Mouse (Mus musculus): ENCODE measurements at regions not wholly inside any gene's neighbourhood (a gene's known extent, or its start where the extent isn't known, plus 50 kb on each side); places are given as distances from the start of the nearest gene placed in this dataset.
"Not testable (repeated sequence)": the region's sequence is repeated elsewhere in the genome, so short reads cannot be mapped to it uniquely, and the experiment has no call there.

DNA sequence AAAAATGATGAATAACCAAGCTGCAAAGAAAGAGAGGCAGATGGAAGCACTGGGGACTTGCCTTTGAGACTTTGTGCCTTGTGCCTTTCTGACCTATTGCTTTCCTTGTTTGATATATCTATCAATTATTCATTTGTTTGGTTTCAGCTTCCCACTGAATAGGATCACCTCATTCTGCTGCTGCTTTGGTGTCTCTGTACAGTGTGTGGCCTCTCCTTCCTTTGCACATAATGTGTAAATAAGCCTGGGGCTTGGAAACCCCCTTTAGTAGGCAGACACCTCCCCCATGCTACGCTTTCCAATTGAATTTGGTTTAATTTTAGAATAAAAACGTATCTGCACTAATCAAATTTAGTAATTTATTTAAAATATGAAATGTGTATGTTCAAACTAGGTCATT is 112.8 kb upstream of the Cwc22 start:
- no peak for DNase-seq

DNA sequence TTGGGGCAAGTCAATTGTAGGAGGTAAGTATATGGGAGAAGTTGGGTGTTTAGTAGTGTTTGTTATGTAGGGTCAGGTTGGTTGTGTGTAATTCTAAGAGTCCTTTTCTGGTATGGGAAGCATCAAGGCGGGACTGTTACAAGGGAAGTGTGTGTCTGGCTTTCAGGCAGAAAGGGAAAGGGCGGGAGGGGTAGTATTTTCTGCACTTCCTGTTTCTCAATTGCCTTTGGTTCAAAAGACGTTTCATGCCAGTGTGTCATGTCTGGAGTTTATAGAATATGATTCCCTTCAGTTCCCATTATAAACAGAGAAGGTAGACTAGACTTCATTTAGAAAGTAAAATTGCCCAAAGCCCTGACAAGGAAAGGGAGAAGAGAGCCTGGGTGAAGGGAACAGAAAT is 107.7 kb upstream of the Cwc22 start:
- no peak for DNase-seq

DNA sequence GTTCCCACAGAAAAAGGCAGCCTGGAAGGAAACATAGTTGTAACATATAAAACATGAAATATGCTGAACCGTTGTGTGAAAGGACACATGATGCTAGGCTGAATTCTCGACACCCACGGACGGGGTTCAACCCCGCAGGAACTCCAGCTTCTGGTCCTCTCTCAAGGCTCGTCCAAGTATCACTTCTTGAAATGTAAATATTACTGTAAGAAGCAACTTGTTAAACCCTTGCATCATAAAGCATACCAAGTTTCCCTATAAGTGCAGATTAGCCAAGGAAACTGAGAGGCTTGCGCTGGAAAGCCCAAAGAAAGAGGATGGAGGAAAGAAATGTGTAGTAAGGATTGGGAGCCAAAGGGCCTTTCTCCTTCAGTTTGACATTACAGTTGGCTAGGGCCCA is 104.4 kb upstream of the Cwc22 start:
- DNase-seq = no peak

DNA sequence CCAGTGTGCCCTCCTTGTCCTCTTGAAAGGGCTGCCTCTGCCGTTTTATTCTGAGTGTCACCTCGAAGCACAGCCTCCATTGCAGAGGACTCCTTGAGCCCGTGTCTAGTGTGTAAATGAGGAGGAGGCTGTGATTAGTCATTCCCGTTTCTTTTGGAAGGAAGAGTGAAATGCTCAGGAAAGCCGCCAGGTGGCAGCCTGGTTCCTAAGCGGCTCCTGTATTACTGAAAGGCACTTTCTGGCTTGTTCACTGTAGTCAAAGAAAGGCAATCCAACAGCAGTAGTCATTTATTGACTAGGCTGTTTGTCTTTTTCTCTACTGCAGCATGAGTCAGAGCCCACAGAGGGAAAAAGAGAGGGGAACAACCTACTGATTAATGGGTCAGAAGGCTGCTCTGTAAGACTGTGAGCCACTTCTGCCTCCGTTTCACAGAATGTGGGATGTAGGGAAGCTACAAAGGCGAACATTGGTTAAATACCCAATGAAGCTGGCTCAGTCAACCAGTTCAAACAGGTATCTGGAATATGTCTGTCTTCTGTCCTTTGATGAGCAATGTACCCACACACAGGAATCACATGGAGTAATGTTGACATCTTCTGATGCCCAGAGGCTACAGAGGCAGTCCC is 103.2 kb upstream of the Cwc22 start:
- peak; percentile 76 to 78 for DNase-seq

DNA sequence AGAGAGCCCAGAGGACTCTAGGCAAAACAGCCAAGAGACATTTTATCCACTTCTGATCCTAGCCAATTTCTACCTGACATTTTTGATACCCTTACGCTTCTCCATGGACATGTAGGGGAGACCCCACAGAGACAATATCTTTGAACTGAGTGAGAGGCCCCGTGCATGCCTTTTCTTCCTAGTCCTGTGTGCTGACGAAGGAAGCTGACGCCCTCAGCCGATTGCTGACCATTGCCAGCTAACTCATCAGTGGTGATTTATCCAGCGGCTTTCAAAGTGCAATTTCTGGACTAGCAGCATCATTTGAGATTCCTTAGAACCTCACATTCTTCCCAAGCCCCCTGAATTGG is 102.5 kb upstream of the Cwc22 start:
- no peak for DNase-seq

DNA sequence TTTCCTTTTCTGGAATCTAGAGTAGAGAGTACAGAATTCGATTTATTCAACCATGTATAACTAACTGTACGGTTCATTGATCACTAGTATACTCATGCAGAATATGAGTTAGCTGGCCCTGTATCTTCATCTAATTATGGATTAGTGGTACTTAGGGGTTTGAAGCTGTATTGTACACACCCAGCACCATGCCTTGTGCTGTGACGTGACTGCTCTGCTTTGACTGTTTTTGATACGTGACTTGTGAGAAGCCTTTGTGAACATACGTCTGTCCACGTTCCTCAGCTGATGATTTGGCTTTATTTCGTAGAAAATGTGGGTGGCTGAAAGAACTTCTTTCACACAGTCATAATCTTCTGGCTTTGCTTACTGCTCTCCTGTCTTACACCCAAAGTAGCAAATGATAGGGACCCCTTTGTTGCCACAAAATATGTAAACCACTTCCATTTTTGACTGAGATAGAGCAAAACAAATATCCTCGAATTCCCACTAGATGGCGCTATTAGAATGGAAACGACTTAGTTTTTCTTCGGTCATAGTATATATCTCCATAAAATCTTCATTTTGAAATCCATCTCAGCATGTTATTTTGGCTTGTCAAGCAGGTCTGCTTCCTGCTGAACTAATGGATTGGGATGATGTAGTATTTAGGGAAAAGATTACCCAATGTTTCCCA is 102.0 kb upstream of the Cwc22 start:
- no peak for DNase-seq

DNA sequence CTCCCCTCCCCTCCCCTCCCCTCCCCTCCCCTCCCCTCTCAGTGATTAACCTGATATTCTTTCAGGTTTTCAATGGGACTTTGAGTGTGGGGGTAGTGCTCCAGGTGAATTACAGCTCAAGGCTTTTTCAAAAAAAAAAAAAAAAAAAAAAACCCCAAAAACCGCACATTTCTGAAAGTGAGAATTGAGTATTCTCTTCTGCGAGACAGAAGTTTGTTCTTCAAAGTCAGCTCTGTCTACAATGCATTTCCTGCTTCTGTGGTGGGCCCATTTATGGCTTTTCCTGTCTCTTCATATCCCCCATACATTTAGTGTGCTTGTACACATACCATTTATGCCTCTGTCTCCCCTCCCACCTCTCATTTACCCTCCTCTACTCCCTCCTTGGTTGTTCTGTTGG is 81.1 kb upstream of the Cwc22 start:
- DNase-seq = no peak

DNA sequence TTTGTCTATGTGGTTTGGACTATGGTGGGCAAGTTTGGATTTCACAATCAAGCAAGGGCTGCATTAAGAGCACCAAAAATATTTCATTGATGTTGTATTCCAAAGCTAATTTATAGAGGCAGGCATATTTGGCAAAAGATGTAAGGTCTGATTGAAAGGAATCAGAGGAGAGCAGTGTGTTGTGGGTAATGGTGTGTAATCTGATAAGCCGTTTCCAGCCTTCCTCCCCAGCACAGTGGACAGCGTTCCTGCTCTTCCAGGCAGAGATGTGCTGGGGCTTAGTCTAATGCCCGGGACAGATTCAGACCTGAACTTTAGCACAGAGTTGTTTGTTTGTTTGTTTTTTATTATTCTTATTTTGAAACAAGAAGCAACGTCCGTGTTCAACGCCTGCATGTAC is 80.6 kb upstream of the Cwc22 start:
- DNase-seq = no peak

DNA sequence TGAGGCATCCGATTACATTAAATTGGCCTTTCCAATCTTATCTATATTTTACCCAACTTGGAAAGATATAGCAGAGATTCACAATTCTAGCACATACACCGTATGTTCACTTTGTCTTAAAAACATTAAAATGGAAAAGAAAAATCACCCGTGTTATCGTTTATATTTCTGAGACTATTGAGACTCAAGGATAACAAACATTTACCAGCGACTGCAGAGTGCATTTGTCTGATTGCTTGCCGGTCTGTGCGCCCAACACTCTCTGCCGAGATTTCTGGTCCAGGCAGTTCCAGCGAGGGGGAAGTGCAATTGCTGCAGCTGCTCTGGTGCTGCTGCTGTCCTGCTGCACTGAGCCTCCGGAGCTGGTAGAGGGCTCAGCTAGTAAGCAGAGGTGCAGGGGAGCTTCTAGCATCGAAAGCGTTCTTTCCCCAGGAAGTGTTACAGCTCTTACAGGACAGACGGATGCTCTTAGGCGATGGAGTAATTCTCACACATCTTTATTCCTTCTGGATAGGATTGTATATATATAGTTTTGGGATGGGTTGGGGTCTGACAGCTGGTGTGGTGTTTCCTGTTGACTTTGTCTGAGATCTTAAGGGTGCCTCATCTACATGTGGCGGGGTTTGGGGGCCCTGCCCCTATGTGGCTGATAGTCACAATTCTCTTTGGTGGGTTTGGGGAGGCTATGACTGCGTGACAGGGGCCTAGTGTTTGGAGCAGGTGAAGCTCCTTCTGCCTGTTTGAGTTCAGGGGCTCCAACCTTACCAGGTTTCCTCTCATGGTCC is 79.7 kb upstream of the Cwc22 start:
- no peak for DNase-seq

DNA sequence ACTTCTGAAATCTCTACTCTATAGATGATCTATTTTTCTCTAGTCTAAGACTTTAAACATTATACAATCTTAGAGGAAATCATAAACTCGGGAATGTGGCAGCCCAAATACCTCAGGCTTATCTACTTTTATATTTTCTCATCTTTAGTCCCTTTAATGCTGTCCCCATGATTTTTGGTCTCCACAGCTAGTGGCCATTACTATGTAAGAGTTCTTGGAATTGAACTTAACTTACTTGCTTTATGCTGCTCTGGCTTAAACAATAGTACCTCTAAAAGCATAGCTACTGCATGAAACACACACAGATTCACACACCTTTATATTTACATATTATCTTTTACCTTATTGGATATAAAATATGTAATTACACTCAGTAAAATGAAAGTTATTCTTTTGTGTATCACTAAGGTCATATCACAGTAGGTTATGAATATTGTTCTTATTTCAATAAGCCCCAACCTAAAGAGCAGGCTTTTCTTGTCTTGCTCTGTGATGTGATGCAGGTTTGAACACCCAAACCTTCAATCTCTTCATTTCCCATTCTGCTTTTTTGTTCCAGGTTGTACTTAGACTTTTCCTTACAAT is 78.9 kb upstream of the Cwc22 start:
- no peak for DNase-seq

DNA sequence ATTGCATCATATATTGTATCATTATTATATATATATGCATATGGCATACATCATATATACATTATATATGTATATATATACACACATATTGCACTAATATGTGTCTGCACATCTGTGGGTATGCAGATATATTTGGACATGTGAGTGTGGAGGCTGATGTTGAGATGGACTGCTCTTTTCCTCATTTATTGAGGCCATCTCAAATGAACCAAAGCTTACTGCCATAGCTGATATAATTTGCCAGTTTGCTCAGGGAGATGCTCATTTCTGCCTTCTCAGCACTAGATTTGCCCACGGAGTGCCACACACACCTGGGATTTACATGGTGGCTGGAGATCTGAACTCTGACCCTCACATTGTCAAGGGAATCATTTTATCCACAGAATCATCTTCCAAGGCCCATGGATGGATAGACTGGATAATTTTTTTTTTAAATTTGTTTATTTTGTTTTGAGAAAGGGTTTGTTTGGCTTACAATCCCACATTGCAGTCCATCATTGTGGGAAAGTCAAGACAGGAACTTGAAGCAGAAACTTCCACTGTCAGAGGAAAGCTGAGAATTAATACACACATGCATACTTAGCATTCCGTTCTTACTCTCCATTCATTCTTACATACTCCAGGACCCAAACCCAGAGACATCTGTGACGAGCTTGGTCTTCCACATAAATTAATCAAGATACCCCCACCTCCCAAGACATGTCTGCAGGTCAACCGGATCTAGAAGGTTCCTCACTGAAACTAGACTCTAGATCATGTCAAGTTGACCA is 77.9 kb upstream of the Cwc22 start:
- no peak for DNase-seq

DNA sequence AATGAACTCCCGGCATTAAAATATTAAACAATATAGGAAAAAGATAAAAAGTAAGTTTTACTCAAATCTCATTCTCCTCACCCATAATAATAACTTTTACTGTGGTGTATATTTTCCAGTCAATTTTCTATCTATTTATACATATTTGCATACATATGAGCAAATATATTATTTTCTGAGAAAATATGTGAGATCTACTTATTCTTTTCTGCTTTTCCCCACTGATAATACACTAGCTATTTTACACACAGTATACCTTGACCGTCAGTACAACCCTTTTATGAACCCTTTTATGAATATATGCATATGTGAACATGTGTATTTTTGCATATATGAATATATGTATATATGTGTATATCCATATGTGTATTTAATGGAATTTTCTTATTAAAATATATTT is 77.2 kb upstream of the Cwc22 start:
- DNase-seq = no peak

DNA sequence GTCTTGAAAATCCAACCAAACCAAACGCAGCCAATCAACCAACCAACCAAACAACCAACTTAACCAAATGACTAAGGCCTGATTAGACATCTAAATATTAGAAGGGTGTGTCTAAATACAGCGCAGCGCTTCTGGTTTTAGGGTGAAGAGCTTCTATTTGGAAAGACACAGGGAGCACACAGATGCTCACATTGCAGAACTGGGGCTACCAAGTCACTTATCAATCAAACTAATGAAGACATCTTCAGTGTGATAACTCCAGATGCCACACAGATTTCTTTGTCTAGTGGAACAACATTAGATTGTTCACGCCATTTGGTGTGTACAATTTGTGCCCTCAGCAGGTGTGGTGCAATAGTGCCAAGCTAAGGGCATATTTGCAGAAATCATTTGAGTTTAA is 76.6 kb upstream of the Cwc22 start:
- no peak for DNase-seq

DNA sequence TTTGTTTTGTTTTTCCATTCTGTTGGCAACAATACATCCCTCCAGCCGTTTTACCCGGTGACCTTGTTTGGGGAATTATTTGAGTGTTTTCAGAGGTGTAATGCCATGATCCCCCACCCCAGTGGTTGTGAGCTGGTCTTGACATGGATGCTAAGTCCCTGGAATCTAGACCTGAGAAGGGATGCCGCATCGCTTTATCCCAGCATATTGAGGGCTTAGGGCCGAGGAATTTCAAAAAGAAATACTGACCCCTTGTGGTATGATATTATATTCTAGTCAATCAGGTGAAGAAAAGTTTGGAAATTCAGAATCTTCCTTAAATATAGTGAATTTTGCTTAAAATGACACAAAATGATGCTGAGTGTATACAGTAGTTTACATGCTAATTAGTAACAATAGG is 75.7 kb upstream of the Cwc22 start:
- DNase-seq = no peak

DNA sequence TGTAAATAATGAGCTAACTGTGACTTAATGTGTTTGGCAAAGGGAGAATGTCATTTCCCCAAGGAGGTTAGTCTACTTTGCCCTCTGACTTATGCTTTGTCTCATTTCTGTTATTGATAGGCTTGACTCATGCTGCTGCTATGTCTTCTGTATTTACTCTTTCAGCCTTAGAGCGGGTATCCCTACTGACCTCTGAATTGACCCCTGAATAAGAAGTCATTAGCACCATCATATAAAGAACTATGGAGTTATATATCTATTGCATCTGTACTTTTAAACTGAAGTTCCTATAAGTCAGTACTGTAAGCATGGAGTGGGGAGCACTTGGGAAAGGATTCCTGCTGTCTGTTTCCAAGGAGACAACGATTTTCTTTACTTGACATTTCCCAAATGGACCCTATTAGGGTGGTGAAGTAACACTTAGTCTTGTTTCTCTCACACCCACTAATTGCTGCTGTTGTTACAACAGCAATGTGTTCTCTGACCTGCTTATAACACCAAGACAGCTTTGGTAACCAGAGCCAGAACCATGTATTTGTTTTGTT is 75.3 kb upstream of the Cwc22 start:
- no peak for DNase-seq

DNA sequence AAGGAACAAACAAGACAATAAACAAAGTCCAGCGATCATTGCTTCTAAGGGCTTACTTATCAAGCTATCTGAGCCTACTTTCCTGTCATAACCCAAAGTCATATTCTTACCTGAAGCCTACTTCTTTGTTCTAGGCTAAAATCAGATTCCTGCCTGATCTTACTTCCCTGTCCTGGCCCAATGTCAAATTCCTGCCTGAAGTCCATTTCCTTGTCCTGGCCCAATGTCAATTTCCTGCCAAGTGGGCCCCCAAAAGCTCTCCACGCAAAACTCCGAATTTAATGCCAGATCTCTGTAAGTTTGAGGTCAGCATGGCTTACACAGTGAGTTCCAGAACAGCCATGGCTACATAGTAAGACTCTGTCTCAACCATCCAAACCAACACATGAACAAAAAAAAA is 74.3 kb upstream of the Cwc22 start:
- no peak for DNase-seq

DNA sequence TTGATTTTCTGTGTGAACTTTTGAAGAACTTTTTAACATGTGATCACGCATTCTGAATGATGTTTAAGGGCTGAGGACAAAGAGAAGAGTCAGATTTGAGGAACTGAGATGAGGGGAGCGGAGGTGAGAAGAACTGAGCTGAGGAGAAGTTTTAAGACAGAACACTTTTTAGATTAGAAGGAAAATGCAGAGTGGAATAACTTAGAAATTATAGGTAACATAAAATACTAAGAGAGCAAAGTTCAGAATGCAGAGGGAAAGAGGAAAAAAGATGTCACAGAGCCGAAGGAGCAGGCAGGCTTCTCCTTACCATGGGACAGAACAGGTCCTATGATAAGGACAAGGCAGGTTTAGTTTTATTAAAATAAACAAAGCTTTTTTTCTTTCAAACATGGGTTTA is 73.7 kb upstream of the Cwc22 start:
- no peak for DNase-seq

DNA sequence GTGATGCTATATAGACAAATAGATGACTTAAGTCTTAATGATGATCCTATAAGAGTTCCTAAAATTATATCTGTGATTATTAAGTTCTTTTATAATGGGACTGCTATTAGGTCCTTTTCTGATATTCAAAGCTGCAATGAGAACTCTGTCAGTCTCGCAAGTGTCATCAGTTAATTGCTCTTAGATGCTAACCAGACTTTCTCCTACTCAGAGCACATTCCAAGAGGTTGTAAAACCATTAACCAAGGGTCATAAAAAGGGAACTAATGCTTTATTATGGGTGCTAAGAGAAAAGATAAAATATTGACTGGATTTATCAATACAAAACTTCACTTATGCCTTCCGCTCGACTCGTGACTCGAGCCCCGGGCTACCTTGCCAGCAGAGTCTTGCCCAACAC is 66.3 kb upstream of the Cwc22 start:
- not testable (repeated sequence) for DNase-seq

DNA sequence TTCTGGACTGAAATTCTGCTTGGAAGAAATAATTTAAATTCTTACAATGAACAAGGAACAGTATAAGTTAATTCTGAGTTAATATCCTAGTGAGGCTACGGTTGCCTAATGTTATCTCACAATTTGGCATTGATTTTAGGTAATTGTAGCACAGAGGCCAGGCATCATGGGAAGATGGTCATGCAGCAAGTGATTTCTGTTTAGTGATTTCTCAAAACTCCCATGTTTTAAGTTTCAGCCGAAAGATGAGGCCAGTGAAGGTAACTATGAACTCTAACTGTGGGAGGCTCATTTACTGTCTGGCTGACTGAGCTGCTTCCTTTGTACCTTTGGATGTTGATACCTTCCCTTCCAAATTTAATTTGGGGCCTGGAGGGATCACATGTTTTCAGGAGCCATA is 65.6 kb upstream of the Cwc22 start:
- DNase-seq = no peak

DNA sequence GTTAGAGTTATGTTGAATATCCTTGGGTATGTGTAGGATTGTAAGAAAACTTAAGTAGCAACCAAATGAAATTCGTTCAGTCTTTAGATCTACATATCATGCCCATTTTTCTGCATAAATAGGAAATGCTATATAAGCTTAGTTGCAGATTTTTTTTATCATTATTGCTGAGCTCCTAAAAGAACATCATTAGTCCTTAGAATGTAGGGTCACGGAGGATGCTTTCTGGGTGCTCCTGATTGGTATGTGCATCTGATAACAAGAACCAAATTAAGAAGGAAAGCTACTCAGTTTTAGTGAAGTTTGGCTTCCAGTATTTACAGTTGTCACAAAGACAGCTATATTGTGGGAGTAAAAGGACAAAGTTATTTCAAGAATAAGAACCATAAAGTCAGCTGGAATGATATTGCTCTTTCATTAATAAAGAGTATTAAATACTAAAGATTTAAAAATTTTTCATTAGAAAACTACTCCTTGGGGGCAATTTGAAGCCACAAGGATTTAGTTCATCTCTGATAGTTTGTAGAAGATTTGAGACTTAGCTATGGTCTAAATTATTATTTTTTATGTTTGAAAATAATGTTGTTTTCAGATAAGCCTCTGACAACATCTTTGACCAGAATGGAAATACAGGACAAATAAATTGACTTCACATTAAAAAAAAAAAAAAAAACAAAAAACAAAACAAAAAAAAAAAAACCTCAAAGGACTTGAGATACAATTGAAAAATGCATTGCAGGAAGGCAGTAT is 65.1 kb upstream of the Cwc22 start:
- no peak for DNase-seq

DNA sequence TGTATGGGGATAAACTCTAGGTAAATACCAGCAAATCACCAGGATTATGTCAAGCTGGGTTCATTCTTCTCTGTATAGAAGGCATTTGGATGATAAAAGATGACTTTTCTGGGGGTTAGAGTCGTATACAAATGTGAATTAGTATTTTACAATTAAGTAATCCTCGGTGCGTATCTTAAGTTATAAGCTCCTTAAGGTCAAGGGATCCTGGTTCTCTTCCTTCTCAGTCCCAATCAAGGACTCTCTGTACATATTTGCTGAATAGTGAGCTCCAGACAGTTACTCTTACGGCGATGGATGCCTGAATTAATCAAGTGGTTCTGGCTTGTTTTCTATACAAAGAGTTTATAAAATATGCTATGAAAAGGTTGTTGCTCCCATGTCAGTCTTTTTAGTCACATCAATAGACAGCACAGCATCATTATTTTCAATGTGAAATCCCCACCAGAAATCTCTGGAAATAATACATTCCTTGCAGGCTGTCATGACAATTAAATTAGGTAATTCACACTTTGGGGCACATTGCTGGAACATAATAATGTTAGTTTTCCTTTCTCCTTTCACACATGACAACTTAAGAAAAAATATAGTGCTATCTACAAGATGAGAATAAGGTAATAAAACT is 64.0 kb upstream of the Cwc22 start:
- DNase-seq = no peak

DNA sequence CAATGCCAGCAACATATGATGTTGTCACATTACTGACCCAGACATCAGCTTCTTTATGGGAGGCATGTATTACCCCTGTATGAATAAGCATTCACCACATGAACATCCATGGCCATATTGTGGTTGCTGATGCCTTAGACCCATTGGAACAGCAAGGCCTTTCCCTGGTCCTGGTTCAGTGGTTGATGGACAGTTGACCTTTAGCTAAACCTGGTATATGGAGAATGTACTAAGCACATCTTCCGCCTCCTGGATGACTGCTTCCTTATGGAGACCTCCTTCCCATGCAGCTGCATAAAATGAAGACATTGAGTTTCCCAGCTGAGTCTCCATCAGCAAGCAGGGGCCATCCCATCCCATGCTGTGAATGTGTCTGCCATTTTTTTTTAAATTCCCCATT is 61.9 kb upstream of the Cwc22 start:
- DNase-seq = no peak

Data from kidney, postnatal 25 days (tissue).